Mouse (Mus musculus) left cerebral cortex, adult 2 months (tissue): ENCODE results near the gene Cadps. TPM values are rescaled to one million over a fixed set of nuclear protein-coding genes. Genes with fewer than 3 reads are reported as not detected.

Source experiments
- DNase-seq, 2 experiments: peaks; one replicate each; pipeline ENCODE4 v3.0.0; 2021 to 2022; ENCODE audit warnings: low spot score in 2 of 2, mixed read lengths in 1 of 2; ENCODE audit errors: extremely low spot score in 1 of 2
- H3K27ac ChIP-seq: fragments of 200-600 bp; 2 replicates; pipeline ENCODE4 v1.8.1; 2022
- H3K4me3 ChIP-seq: fragments of 200-600 bp; 2 replicates; pipeline ENCODE4 v1.8.1; 2022
- CTCF ChIP-seq: fragments of 200-600 bp; IDR thresholded peaks from 2 replicates; pipeline ENCODE4 v1.8.1; 2022; ENCODE audit warnings: antibody characterized with exemption, mild to moderate bottlenecking, moderate library complexity
- intact Hi-C: fragments of 180-260 bp; cut with DNase I; formaldehyde crosslinking; loops from one replicate; pipeline ENCODE4 v1.15.1; 2025
- total RNA-seq, 2 experiments: library from RNA; stranded (reverse); gene quantifications; 2 replicates each; pipeline ENCODE4 v1.2.3; 2021

Cadps gene
- total RNA-seq, 2 experiments from 2014 or later: 242 to 245 TPM

- no peak for TF ChIP-seq CTCF
- Histone ChIP-seq H3K4me3 (no peak overlapping the region), H3K27ac (no peak overlapping the region)
- DNase-seq: no peak
- intact Hi-C loops: no loop called here
These were observed 381.9 kb downstream of the Cadps start for GRCm38 (mm10) chr14:12441019-12441418.

DNA sequence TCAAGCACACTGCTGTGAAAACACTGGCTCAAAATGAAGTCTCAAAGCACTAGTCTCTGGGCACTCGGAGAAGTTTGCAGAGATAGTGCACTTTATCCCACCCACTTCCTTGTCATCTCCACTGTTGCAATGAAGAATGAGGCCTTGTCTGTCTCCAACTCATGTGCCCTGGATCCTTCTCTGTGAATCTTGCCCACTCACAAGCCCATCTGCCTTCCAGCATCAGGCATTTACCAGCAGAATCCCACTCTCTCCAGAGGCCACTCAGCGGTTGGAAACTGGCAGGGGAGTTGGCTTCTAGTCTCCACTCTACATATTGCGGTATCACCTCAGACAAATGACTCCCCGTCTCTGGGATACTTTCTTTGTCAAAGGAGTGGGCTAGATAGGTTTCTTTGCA is 384.9 kb downstream of the Cadps start:
- no peak for DNase-seq
- intact Hi-C loops: no loop called here
- H3K4me3 ChIP-seq: no peak overlapping the region
- TF ChIP-seq CTCF: no peak
- H3K27ac ChIP-seq: peak overlapping the region; percentile 47

GRCm38 (mm10) chr14:12437422-12437821 is 385.5 kb downstream of the Cadps start:
- Histone ChIP-seq H3K27ac (peak overlapping the region; percentile 47), H3K4me3 (no peak overlapping the region)
- TF ChIP-seq CTCF: no peak
- intact Hi-C loops: no loop called here
- peak in 1 of 2 experiments; percentile 18 for DNase-seq

GRCm38 (mm10) chr14:12436903-12437368 is 385.9 kb downstream of the Cadps start:
- intact Hi-C loops: no loop called here
- peak overlapping the region; percentile 47 for H3K27ac ChIP-seq

GRCm38 (mm10) chr14:12428021-12428654 is 394.7 kb downstream of the Cadps start:
- Histone ChIP-seq H3K27ac (no peak overlapping the region), H3K4me3 (no peak overlapping the region)
- DNase-seq: peak in 1 of 2 experiments; percentile 32
- intact Hi-C loops: no loop called here
- no peak for TF ChIP-seq CTCF

More at GRCm38 (mm10) chr14:12436903-12437368, 385.9 kb downstream of the Cadps start:
- TF ChIP-seq CTCF: no peak
- no peak overlapping the region for H3K4me3 ChIP-seq
- DNase-seq: peak; percentile 29 to 56

DNA sequence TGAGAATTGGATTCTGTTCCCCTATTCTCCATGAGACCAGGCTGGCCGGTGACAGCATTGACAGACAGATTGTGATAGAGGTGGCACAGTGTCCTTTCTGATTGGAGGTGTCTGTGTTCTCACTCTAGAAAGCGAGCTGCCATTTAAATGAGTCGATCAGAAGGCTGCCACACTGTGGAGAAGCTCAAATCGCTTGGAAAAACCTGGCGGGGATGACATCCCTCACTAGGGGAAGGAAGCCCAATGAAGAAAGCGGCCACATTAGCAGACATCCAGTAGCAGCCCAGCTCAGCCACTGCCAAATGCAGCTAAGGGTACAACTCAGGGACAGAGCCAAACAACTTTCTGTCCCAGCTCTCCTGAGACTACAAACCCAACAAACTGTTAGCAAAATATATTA is 397.6 kb downstream of the Cadps start:
- no peak overlapping the region for H3K27ac ChIP-seq
- intact Hi-C loops: no loop called here

GRCm38 (mm10) chr14:12410276-12410675 is 412.6 kb downstream of the Cadps start:
- TF ChIP-seq CTCF: no peak
- no peak overlapping the region for H3K4me3 ChIP-seq
- intact Hi-C loops: no loop called here
- no peak for DNase-seq
- H3K27ac ChIP-seq: no peak overlapping the region

More for the DNA sequence above, 397.6 kb downstream of the Cadps start:
- no peak for DNase-seq
- no peak for TF ChIP-seq CTCF
- no peak overlapping the region for H3K4me3 ChIP-seq

DNA sequence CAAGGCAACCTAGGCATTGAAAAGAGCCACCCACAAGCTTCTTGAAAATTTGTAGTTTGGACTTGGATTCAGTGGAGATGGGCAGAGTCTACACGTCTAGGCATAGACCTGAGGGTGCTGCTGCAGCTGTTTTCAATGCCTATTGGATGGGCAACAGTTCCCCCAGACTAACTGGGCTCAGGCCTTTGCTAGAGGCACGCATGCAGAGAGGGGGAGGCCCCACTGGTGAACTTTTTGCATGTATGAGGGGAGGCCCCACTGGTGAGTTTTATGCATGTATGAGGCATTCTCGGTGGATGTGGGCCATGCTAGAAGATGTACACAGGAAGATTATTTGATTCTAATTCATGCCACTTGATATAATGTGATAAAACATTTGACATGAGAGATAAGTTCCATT is 413.1 kb downstream of the Cadps start:
- Histone ChIP-seq H3K27ac (no peak overlapping the region), H3K4me3 (no peak overlapping the region)
- no peak for DNase-seq
- intact Hi-C loops: no loop called here
- TF ChIP-seq CTCF: no peak

- DNase-seq: no peak
- Histone ChIP-seq H3K4me3 (no peak overlapping the region), H3K27ac (peak overlapping the region; percentile 36; the same call in 1 of the 2 replicates)
- no peak for TF ChIP-seq CTCF
- intact Hi-C loops: no loop called here
These were observed 416.3 kb downstream of the Cadps start for GRCm38 (mm10) chr14:12406588-12406987.

- H3K4me3 ChIP-seq: no peak overlapping the region
- DNase-seq: no peak
- TF ChIP-seq CTCF: no peak
- no peak overlapping the region for H3K27ac ChIP-seq
- intact Hi-C loops: no loop called here
These were observed 417.7 kb downstream of the Cadps start for GRCm38 (mm10) chr14:12405201-12405600.

GRCm38 (mm10) chr14:12404724-12405123 is 418.2 kb downstream of the Cadps start:
- TF ChIP-seq CTCF: no peak
- H3K27ac ChIP-seq: no peak overlapping the region
- intact Hi-C loops: no loop called here
- no peak overlapping the region for H3K4me3 ChIP-seq
- no peak for DNase-seq

DNA sequence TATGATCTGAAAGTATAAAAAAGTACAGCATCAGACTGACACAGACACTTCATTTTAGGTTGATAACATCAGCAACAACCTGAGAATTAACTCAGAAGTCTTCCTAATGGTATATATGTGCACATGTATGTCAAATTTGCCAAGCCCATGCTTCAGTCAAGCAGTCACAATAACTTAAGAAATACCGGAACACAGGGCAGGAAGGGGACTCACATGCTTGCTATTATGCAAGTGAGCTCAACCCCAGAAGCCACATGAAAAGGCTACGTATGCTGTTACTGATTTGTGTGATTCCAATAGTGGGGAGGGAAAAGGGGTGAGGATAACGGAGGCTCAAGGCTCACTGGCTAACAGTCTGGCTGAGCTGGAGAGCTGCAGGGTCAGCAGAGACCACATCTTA is 418.8 kb downstream of the Cadps start:
- H3K27ac ChIP-seq: no peak overlapping the region
- DNase-seq: no peak
- intact Hi-C loops: no loop called here
- no peak overlapping the region for H3K4me3 ChIP-seq
- TF ChIP-seq CTCF: no peak

DNA sequence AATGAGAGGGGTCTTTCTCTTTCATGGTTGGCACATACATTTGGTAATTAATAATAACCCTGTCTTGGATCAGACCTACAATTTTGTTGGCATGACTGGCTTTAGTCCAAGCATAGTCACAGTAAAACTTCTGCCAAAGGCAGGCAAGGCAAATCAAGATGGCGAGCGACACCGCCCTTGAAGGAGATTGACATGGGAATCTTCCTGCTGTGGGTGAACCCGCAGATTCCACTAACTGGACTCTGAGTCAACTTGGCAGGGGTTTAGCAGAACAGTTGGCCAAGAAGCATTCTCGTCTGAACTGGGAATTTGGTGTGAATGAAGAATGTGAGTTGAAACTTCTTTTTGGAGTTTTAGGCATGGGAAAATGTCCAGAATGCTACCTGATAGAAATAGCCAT is 422.8 kb downstream of the Cadps start:
- intact Hi-C loops: no loop called here
- TF ChIP-seq CTCF: no peak
- no peak overlapping the region for H3K4me3 ChIP-seq
- no peak for DNase-seq
- H3K27ac ChIP-seq: no peak overlapping the region
